Mouse (Mus musculus) forebrain, embryonic 10.5 days (tissue): ENCODE results near the gene Dhdh. TPM values are rescaled to one million over a fixed set of nuclear protein-coding genes. Genes with fewer than 3 reads are reported as not detected.
"Not testable (repeated sequence)": the region's sequence is repeated elsewhere in the genome, so short reads cannot be mapped to it uniquely, and the experiment has no call there.

Experiments used
- DNase-seq: peaks from one replicate; pipeline ENCODE4 v3.0.0-alpha.2; 2017; ENCODE audit warnings: low spot score; ENCODE audit errors: extremely low spot score
- H3K27ac ChIP-seq: fragments of 300-500 bp; sonication (generic); 2 replicates; pipeline ENCODE4 v1.5.1; 2016; ENCODE audit warnings: mild to moderate bottlenecking
- H3K27me3 ChIP-seq: fragments of 300-500 bp; sonication (generic); 2 replicates; pipeline ENCODE4 v1.6.1; 2016; ENCODE audit warnings: mild to moderate bottlenecking; ENCODE audit not compliant: poor library complexity, severe bottlenecking
- H3K36me3 ChIP-seq: fragments of 300-500 bp; sonication (generic); replicated peaks from 2 replicates; pipeline ENCODE4 v1.6.1; 2016; ENCODE audit warnings: mild to moderate bottlenecking, moderate library complexity
- H3K4me1 ChIP-seq: fragments of 300-500 bp; sonication (generic); 2 replicates; pipeline ENCODE4 v1.6.1; 2016
- H3K4me3 ChIP-seq: fragments of 300-500 bp; sonication (generic); 2 replicates; pipeline ENCODE4 v1.5.1; 2016; ENCODE audit warnings: mild to moderate bottlenecking, moderate library complexity
- H3K9me3 ChIP-seq: fragments of 300-500 bp; sonication (generic); 2 replicates; pipeline ENCODE4 v1.6.1; 2016; ENCODE audit warnings: mild to moderate bottlenecking, moderate library complexity
- WGBS: fragments of 180-500 bp; shearing (Covaris S2); methylation state at CpG from one replicate; pipeline ENCODE4 v1.1.7; 2016; 5-methylcytosine and 5-hydroxymethylcytosine counted together
- polyA plus RNA-seq: library from polyadenylated mRNA; unstranded; fragments of >200 nt; fragmentation: Nextera tagmentation; extraction: Ambion mirVana; gene quantifications from 2 replicates; pipeline ENCODE4 v1.2.1, GENCODE M21; 2016

Dhdh gene
- polyA plus RNA-seq, 1 experiment from 2014 or later = 6.4 TPM

GRCm38 (mm10) chr7:45481374-45481927 is 7.2 kb downstream of the Dhdh start, which contains the start of gene Tulp2:
TSS of gene Tulp2 (plus strand) at chr7:45481877.
- 56% methylated on average over 15 of the region's 15 CpGs for WGBS
- H3K9me3 ChIP-seq = no peaks in the 10 kb centered on the region

GRCm38 (mm10) chr7:45480310-45480709 is 8.3 kb downstream of the Dhdh start:
- H3K4me1 ChIP-seq, H3K27ac ChIP-seq, H3K27me3 ChIP-seq, H3K4me3 ChIP-seq, H3K9me3 ChIP-seq, DNase-seq: not testable (repeated sequence)
- H3K36me3 ChIP-seq = peaks cover 11% of the 10 kb centered on the region
- WGBS = 93% methylated on average over 4 of the region's 4 CpGs

More at GRCm38 (mm10) chr7:45481374-45481927, 7.2 kb downstream of the Dhdh start, which contains the start of gene Tulp2:
- DNase-seq = no peak
- Histone ChIP-seq H3K36me3 (peaks cover 13% of the 10 kb centered on the region), H3K4me1 (no peaks in the 10 kb centered on the region), H3K27ac (no peak within 1 kb of the TSS), H3K27me3 (no peaks in the 10 kb centered on the region), H3K4me3 (no peak within 1 kb of the TSS)

- no peaks in the 10 kb centered on the region for H3K9me3 ChIP-seq
- H3K4me1 ChIP-seq = no peaks in the 10 kb centered on the region
- no peak overlapping the region for H3K27ac ChIP-seq
- H3K27me3 ChIP-seq = no peaks in the 10 kb centered on the region
- WGBS = 97% methylated on average over 7 of the region's 7 CpGs
- DNase-seq = no peak
- peaks cover 11% of the 10 kb centered on the region for H3K36me3 ChIP-seq
- H3K4me3 ChIP-seq = no peak overlapping the region
Measured at GRCm38 (mm10) chr7:45478774-45479173, 9.8 kb downstream of the Dhdh start.

GRCm38 (mm10) chr7:45477003-45477402 is 11.6 kb downstream of the Dhdh start:
- WGBS = 20% methylated on average over 3 of the region's 3 CpGs
- no peak overlapping the region for H3K27ac ChIP-seq
- no peak overlapping the region for H3K4me3 ChIP-seq
- no peaks in the 10 kb centered on the region for H3K27me3 ChIP-seq
- H3K9me3 ChIP-seq = no peaks in the 10 kb centered on the region
- H3K36me3 ChIP-seq = peaks cover 11% of the 10 kb centered on the region
- no peaks in the 10 kb centered on the region for H3K4me1 ChIP-seq
- no peak for DNase-seq

GRCm38 (mm10) chr7:45476453-45476852 is 12.2 kb downstream of the Dhdh start:
- peaks cover 11% of the 10 kb centered on the region for H3K36me3 ChIP-seq
- no peak overlapping the region for H3K4me3 ChIP-seq
- H3K9me3 ChIP-seq = no peaks in the 10 kb centered on the region
- no peak for DNase-seq
- H3K4me1 ChIP-seq = no peaks in the 10 kb centered on the region
- 60% methylated on average over 1 of the region's 1 CpGs for WGBS
- no peak overlapping the region for H3K27ac ChIP-seq
- no peaks in the 10 kb centered on the region for H3K27me3 ChIP-seq

- Histone ChIP-seq H3K36me3 (peaks cover 11% of the 10 kb centered on the region), H3K4me1 (no peaks in the 10 kb centered on the region), H3K27ac (peak overlapping the region; percentile 48), H3K27me3 (no peaks in the 10 kb centered on the region), H3K9me3 (no peaks in the 10 kb centered on the region), H3K4me3 (peak overlapping the region; percentile 28)
- DNase-seq = no peak
- 70% methylated on average over 16 of the region's 16 CpGs for WGBS
Measured at GRCm38 (mm10) chr7:45475291-45475969, 13.2 kb downstream of the Dhdh start.

GRCm38 (mm10) chr7:45470869-45471268 is 17.7 kb downstream of the Dhdh start:
- Histone ChIP-seq H3K27me3 (no peaks in the 10 kb centered on the region), H3K9me3 (no peaks in the 10 kb centered on the region), H3K4me3 (no peak overlapping the region), H3K4me1 (peaks cover 14% of the 10 kb centered on the region), H3K36me3 (peaks cover 3% of the 10 kb centered on the region; the same call in 1 of the 2 replicates), H3K27ac (no peak overlapping the region)
- WGBS = 18% methylated on average over 3 of the region's 3 CpGs
- peak; percentile 55 for DNase-seq

- no peaks in the 10 kb centered on the region for H3K27me3 ChIP-seq
- H3K4me1 ChIP-seq = peaks cover 25% of the 10 kb centered on the region
- H3K9me3 ChIP-seq = no peaks in the 10 kb centered on the region
- 30% methylated on average over 7 of the region's 7 CpGs for WGBS
- peak overlapping the region; percentile 96 for H3K4me3 ChIP-seq
- H3K36me3 ChIP-seq = peaks cover 37% of the 10 kb centered on the region
- H3K27ac ChIP-seq = peak overlapping the region; percentile 94
- DNase-seq = no peak
Measured at GRCm38 (mm10) chr7:45467090-45467670, 21.4 kb downstream of the Dhdh start.

- peaks cover 30% of the 10 kb centered on the region for H3K4me1 ChIP-seq
- under 1% methylated on average over 57 of the region's 58 CpGs for WGBS
- peaks cover 44% of the 10 kb centered on the region for H3K36me3 ChIP-seq
- no peaks in the 10 kb centered on the region for H3K27me3 ChIP-seq
- H3K4me3 ChIP-seq = peak within 1 kb of the TSS; percentile 96
- peak within 1 kb of the TSS; percentile 94 for H3K27ac ChIP-seq
- H3K9me3 ChIP-seq = no peaks in the 10 kb centered on the region
- peak; percentile 95 for DNase-seq
Measured at GRCm38 (mm10) chr7:45466283-45467089, 22.1 kb downstream of the Dhdh start, which contains the start of gene Bax. TSS of gene Bax (minus strand) at chr7:45466898.

GRCm38 (mm10) chr7:45465549-45465948 is 23.1 kb downstream of the Dhdh start:
- H3K9me3 ChIP-seq = no peaks in the 10 kb centered on the region
- H3K27me3 ChIP-seq = no peaks in the 10 kb centered on the region
- DNase-seq = no peak
- peak overlapping the region; percentile 96 for H3K4me3 ChIP-seq
- peaks cover 39% of the 10 kb centered on the region for H3K4me1 ChIP-seq
- 81% methylated on average over 9 of the region's 9 CpGs for WGBS
- H3K27ac ChIP-seq = peak overlapping the region; percentile 94
- H3K36me3 ChIP-seq = peaks cover 54% of the 10 kb centered on the region

- DNase-seq = no peak
- Histone ChIP-seq H3K27ac (no peak overlapping the region), H3K27me3 (no peaks in the 10 kb centered on the region), H3K4me1 (peaks cover 44% of the 10 kb centered on the region), H3K4me3 (peak overlapping the region; percentile 96), H3K9me3 (no peaks in the 10 kb centered on the region), H3K36me3 (peaks cover 57% of the 10 kb centered on the region)
- WGBS = 96% methylated on average over 12 of the region's 12 CpGs
Measured at GRCm38 (mm10) chr7:45465112-45465511, 23.5 kb downstream of the Dhdh start.

- DNase-seq = no peak
- Histone ChIP-seq H3K27me3 (no peaks in the 10 kb centered on the region), H3K4me1 (peaks cover 47% of the 10 kb centered on the region), H3K9me3 (no peaks in the 10 kb centered on the region), H3K4me3 (no peak overlapping the region), H3K27ac (no peak overlapping the region), H3K36me3 (peaks cover 57% of the 10 kb centered on the region)
- WGBS = 94% methylated on average over 7 of the region's 7 CpGs
Measured at GRCm38 (mm10) chr7:45463987-45464778, 24.4 kb downstream of the Dhdh start.
